Mouse (Mus musculus) CD4-positive helper T cell, adult 2 months (primary cell): ENCODE data around the gene Chid1.

Experiments used
- DNase-seq: peaks from one replicate; pipeline ENCODE4 v3.0.0-alpha.2; 2012; ENCODE audit warnings: low read depth, missing footprints, low spot score

Chid1 gene

GRCm38 (mm10) chr7:141559726-141560325, 20.2 kb upstream of the Chid1 start:
- no peak for DNase-seq

- DNase-seq, result no peak
These were observed 19.3 kb upstream of the Chid1 start for GRCm38 (mm10) chr7:141558946-141559345.

DNA sequence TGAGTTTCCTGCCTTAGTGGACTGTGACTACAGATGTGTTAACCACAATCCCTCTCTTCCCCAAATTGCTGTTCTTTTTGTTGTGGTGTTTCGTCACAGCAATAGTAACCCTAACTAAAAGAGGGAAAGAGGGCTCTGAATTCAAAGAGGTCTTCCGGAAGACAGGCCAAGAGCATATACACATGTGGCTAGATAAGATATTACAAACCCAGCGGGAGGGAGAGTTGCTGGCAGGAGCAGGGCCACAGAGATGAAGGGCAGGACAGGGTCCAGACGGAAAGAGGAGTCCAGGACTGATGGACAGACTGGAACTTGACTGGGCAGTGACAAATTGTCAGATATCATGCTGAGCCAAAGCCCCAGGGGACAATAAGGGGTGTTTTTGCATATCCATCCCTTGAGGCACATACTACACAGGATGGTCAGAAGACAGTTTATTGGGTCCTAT, 18.7 kb upstream of the Chid1 start:
- DNase-seq, result peak; percentile 43

GRCm38 (mm10) chr7:141550464-141550863, 10.8 kb upstream of the Chid1 start:
- DNase-seq, result no peak

- no peak for DNase-seq
These were observed 9.9 kb upstream of the Chid1 start for GRCm38 (mm10) chr7:141549432-141550061.

DNA sequence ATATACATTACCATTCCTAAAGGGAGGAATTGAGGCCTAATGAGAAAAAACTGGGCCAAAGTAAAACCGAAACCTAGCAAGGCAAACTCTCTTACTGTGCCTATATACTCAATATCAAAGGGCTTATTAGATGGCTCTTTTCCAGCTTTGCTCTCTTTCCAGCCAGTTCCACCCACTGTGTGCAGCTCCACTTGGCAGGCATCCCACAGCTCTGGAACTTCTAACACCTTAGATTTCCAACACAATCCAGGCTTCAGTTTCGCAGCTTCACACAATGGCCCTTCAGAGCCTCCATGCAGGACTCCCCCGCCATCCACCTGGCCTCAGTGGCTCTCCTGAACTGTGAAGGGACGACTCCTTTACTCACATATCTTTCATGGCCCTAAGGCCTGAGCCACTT, 5.0 kb upstream of the Chid1 start:
- DNase-seq, result no peak

DNA sequence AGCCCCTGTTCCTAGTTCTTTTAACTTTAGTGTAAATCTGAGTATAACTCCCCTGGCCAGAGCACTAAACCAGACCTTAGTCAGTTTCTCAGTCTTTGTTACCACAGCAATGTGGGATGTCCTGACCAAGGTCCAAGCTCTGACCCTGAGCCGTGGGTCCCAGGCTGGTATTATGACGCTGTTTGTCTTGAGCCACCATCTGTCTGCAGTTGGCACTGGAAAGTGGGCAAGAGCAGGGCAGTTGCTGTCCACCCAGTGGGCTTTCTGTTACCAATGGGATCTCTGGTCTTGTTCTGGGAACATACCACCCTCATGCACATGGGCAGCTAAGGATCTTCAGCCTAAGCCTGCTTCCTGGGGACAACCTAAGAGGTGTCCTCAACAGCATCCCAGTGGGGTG, 2.9 kb upstream of the Chid1 start:
- DNase-seq, result no peak

DNA sequence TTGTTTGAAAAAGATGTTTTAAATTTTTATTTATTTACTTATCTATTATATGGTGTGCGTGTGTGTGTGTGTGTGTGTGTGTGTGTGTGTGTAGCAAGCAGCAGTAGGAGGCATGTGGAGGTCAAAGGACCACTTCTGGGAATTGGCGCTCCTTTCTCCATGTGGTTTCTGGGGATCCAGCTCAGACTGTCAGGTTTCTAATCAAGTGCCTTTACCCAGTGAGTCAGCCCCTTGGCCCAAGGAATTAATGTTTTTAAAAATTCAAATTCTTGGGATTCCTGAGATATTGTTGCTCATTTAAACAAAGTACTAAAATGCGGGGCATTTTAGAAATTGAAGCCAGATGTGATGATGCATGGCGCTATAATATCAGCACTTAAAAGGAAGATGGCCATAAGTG, 2.0 kb upstream of the Chid1 start:
- no peak for DNase-seq

GRCm38 (mm10) chr7:141540312-141541081, 840 bp upstream of the Chid1 start:
- peak; percentile 16 for DNase-seq

- DNase-seq, result peak; percentile 12
These were observed 653 bp downstream of the Chid1 start for GRCm38 (mm10) chr7:141538852-141539555.

DNA sequence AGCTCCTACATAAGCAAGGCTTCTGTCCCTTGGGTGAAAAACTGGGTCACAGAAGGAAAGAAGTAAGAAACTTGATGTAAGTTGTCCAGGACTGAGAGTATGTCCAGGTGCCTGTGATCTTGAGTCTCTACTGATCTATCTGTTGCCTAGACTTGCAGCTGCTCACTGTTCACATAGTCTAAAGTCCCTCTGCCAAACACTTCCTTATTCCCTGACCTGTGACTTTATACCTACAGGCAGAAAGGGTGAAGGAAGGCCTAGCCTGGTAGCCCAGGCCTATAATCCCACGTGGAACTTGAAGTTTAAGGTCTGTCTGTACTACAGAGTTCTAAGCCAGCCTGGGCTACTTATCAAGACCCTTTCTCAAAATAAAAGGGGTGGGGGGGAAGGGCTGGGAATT, 4.1 kb downstream of the Chid1 start:
- DNase-seq, result no peak

DNA sequence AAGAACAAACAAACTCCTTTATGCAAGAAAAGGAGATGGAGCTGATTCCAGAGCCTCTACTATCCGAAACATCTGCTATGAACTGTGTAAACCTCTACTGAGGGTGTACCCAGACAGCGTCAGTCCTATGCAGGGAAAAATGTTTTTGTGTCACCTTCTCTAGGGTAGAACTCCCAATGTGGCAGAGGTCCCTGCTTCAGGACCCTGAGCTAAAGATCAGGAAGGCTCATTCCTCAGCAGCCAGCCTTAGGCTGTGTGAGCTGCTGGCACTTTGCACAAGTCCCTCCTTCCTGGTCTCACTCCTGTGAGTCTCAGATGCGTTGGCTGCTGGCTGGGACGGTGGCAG, 14.1 kb downstream of the Chid1 start:
- DNase-seq, result no peak

DNA sequence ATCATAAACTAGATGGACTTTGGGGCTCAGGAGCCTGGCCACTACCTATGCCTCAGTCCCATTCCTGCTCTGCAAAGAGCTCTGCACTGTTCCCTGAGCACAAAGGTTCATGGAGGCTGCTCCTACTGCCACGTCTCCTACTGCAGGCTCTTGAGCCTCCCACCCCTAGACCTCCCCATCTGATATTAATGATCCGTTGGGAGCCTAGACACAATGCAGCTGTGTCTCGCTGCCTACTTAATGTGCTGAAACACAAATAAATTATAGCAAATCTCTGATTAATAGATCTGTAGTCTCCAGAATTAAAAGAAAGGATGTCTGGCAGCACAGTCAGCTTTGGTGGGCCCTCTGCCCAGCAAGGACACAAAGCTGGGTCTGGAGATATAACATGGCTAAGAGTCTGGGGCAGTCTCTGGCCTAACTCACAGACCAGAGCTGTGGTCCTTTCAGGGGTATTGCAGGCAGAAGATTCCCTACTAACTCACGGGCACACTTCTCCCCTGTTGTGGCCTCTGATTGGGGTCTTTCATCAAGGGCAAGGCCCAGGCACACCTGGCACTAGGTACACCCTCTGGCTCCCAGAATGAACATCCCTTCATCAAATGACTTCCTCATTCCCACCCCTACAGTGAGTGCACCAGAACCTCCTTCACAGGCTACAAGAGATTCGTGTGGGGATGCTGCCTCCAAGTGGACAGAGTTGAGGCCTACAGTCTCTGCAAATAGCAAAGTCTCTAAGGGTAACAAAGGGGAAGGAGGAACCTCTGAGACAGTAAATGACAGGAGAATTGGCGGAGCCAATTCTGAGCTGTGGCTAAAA, 14.7 kb downstream of the Chid1 start:
- peak; percentile 54 for DNase-seq

- DNase-seq, result no peak
These were observed 15.4 kb downstream of the Chid1 start for GRCm38 (mm10) chr7:141524271-141524670.

GRCm38 (mm10) chr7:141523007-141523406, 16.6 kb downstream of the Chid1 start:
- no peak for DNase-seq

DNA sequence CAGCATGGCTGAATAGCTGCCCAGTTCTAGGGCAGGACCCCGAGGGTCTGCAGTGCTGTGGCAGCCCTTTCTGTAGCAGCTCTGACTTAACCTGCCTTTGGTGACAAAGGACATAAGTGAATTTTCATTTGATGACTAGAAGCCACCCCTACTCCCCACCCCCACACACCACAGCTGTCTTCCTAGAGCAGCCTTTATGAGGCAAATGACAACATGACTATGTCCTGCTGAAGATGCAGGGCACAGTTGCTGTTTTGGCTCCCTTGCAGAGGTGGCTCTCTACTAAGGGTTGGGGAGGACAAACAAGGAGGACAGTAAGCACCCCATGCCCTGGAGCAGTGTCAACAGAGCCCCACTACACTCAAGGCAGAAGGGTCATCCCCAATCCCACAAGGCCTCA, 19.9 kb downstream of the Chid1 start:
- DNase-seq, result no peak

GRCm38 (mm10) chr7:141518926-141519325, 20.7 kb downstream of the Chid1 start:
- no peak for DNase-seq

GRCm38 (mm10) chr7:141518296-141518695, 21.4 kb downstream of the Chid1 start:
- no peak for DNase-seq

GRCm38 (mm10) chr7:141517638-141518037, 22.0 kb downstream of the Chid1 start:
- no peak for DNase-seq

GRCm38 (mm10) chr7:141510681-141511191, 28.9 kb downstream of the Chid1 start:
- no peak for DNase-seq

- DNase-seq, result no peak
These were observed 29.5 kb downstream of the Chid1 start for GRCm38 (mm10) chr7:141510196-141510595.
